Mouse (Mus musculus): ENCODE measurements around the gene Plk5. TPM values are rescaled to one million over a fixed set of nuclear protein-coding genes. Genes with fewer than 3 reads are reported as not detected.
A peak's percentile ranks its signal among the peaks of the same experiment; 100 is the strongest.

The Plk5 gene
- total RNA-seq, 2 experiments from 2014 or later = 14.6 to 16.9 TPM

DNA sequence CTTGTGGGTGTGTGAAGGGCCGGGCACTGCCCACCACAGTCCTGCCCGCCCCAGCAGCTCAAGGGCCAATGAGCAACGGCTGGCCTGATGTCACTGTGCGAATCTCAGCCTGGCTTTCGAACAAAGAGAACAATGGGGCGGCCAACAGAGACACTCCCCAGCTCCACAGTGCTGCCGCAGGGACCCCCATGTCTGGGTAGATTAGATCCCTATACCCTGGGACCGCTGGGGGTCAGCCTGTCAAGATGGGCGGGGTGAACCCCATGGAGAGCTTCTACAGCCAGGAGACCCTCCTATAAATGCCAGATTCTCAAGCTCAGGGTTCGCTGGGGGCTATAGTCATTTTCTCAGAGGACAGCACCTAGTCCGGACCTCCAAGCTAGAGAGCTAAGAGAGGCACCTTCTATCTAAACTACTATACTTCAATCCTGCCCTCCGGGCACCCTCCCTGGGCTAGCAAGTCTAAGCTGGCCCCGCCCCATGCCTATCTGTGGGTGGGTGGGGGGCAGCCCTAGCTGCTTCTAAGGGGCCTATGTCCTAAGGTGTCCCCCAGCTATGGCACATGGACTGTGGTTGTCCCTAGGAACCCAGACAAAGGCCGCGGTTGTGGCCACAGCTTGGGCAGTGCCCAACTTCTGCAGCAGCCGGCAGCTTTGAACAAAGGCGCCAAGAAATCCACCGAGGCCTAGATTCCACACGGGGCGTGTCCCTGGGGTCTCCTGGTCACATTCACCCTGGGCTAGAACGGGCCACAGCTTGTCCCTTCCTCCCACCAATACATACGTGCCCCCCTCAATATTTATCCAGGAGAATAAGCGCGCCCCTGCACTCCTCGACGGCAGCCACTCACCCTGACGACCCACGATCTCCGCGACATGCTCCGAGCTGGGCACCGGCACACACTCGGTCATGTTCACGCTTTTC lies 29.8 kb downstream of the Plk5 start:
- no peak for DNase-seq (ENCODE audit: extremely low spot score in 1 of 2, low spot score in 1 of 2)

DNA sequence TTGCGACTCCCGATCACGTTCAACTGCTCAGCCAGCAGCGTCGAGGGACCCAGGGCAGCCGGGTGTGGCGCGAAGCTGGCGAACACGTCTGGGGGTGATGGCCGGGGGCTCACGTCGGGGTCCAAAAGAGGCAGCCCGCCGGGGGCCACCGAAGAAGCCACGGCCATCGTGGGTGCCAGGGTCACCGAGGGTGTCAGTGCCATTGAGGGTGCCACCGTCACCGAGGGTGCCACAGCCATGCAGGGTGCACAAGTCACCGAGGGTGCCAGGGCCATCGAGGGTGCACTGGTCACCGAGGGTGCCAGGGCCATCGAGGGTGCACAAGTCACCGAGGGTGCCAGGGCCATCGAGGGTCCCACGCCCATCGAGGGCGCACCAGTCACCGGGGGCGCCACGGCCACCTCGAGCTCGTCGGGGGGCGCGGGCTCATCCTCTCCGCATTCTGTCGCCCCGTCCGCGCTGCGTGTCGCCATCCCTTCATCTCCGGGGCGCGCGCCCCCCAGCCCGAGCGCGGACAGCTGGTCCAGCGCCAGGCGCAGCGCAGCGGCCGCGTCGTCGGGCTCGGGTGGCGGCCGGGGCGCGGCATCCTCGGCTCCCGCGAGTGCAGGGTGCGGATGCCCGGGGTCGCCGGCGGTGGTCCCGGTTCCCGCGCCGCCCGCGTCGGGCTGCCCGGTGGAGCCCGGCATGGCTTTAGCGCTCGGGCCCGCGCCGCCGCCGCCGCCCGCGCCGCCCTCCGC lies 30.6 kb downstream of the Plk5 start:
- DNase-seq (ENCODE audit: extremely low spot score in 1 of 2, low spot score in 1 of 2) = no peak

DNA sequence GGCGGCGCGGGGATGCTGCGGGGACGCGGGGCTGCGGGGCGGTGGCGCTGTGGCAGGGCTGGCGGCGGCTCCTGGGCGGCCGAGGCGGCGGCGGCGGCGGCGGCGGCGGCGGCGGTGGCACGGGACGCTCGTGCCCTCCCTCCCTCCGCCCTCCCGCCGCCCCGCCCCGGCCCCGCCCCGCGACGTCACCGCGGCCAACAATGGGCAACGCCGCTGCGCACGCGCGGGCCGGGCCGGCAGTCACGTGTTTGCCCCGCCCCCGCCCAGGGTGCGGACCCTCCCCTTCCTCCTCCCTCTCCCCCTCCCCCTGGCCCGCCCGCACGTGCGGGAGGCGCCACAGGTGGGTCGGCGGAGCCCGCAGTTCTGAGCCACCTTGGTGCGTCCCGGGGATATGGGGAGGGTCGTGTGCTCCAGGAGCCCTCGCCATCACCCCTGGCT lies 31.3 kb downstream of the Plk5 start, which contains the start of gene Mex3d:
Gene Mex3d, minus strand, starts transcription at position 138 of the 438 bp plus-strand sequence.
- DNase-seq (ENCODE audit: extremely low spot score in 1 of 2, low spot score in 1 of 2) = peak; percentile 75 to 85

DNA sequence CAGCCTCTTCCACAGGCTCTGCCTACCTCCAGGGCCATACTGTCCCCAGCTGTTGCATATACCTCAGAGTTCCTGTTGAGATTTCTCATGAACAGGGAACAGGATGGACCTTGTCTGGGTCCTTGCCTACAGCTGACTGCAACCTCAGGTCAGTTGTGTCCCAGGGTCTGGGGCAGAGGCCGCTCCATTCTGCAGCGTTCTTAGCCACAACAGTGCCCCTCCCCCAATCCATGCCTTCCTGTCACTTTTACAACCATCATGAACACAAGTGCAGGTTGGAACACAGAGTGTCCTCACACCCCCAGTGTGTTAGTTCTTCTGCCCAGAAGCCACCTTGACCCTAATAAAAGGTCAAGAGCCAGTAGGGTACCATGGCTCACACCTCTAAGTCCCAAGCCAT lies 32.5 kb downstream of the Plk5 start:
- DNase-seq (ENCODE audit: extremely low spot score in 1 of 2, low spot score in 1 of 2) = no peak

DNA sequence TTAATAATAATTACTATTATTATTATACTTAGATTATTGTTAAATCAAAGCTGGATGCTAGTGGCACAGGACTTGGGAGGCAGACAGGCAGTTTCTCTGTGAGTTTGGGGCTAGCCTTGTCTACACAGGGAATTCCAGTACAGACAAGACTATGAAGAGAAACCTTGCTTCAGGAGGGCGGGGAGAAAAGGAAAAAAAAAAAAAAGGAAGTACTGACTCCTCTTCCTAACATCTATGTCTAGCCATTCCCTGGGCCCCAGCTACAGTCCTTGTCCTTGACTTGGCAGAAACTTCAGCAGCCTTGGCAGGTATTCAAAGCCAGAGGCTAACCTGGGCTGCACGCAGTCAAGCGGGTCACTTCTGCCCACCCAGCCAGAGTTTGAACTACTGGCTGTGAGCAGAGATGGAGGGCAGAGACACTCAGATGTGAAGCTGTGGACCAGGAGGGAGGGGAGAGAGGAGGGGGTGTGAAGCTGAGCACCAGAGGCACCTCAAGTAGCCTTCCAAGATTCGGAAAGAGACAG lies 33.0 kb downstream of the Plk5 start:
- DNase-seq (ENCODE audit: extremely low spot score in 1 of 2, low spot score in 1 of 2) = no peak

DNA sequence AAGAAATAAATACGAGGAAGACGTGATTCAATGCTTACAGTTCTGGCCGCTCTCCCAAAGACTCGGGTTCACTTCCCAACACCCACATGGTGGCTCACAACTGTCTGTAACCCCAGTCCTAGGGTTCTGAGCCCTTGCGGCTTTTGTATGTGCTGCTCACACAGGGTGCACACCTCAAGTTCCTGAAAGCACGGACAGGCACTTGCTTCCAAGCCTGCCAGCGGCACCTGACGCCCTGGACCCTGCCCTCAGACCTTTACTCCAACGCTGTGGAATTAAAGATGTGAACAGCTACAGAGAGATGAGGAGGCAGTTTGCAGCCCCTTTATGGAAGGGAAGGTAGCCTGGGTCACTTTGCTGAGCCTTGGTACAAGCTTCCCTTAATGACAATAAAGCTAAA lies 34.4 kb downstream of the Plk5 start:
- no peak for DNase-seq (ENCODE audit: extremely low spot score in 1 of 2, low spot score in 1 of 2)

DNA sequence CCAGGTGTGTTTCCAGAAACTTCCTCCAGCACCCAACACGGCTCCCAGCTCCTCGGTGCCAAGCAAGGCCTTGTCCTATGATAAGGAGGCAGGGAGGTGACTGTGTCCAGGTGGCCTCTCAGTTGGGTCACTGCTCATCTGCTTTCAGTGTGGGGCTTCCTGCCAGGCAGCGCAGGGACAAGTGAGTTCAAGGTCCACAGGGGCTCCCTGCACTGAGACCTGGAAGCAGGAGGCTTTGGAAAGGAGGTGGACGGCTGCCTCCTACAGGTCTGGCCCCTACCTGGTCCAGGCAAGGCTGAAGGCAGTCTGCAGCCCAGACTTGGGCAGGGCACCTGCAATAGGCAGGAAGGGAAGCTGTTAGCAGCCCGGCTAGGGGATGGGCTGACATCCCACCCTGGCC lies 36.4 kb downstream of the Plk5 start:
- DNase-seq (ENCODE audit: extremely low spot score in 1 of 2, low spot score in 1 of 2) = no peak

DNA sequence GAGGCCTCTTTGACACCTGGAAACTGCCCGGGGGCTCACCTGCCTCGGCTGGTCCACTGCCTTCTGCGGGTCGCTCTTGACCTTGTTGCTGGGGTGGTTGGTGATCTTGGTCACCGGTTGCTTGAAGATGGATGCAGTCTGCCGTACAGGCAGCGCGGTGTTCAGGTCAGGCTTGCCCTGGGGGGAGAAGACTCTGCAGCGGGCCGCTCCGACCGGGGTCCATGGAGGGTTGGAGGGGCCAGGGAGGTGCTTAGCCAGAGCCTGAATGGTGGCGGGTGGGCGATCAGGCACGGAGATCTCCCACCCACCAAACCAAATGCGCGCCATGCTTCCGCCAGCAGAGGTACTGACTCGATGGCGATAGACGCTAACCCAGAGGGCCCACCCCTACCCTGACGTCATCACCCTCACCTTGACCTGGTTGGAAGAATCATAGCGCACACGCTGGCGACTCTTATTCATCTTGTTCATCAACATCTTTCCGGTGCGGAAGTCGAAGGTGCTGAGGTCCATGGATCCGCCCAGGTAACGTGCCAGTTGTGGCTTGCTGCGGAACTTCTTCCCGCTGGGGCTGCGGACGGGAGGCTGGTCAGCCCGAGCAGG lies 38.9 kb downstream of the Plk5 start:
- no peak for DNase-seq (ENCODE audit: extremely low spot score in 1 of 2, low spot score in 1 of 2)

DNA sequence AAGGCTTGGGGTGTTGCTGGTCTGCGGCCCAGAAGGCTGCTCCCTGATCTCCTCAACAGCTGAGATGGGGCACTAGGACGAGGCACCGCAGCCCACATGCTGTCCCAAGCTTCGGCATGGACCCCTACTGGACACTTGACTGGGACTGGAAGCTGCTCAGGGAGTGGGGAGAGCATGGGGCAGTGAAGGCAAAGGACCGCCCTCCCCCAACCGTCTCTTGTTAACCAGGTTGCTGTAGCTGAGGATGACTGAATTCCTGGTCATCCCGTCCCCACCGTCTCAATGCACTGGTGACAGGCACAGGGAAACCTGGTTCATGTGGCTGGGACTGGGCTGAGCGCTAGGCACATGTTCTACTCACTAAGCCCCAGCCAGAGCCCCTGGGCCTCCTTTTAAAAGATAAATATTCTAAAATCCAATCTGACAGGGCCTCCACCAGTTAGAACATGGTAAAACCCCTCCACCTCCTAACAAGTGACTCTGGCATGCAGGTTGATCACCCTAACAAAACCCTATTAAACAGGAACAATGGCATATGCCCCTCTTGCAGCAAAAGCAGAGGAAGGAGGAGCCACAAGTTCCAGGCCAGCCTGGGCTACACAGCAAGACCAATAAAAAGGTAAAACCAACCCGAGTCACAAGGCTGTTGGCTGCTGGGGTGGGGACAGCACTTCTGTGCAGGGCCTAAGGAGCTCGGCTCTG lies 40.7 kb downstream of the Plk5 start:
- DNase-seq (ENCODE audit: extremely low spot score in 1 of 2, low spot score in 1 of 2) = no peak

DNA sequence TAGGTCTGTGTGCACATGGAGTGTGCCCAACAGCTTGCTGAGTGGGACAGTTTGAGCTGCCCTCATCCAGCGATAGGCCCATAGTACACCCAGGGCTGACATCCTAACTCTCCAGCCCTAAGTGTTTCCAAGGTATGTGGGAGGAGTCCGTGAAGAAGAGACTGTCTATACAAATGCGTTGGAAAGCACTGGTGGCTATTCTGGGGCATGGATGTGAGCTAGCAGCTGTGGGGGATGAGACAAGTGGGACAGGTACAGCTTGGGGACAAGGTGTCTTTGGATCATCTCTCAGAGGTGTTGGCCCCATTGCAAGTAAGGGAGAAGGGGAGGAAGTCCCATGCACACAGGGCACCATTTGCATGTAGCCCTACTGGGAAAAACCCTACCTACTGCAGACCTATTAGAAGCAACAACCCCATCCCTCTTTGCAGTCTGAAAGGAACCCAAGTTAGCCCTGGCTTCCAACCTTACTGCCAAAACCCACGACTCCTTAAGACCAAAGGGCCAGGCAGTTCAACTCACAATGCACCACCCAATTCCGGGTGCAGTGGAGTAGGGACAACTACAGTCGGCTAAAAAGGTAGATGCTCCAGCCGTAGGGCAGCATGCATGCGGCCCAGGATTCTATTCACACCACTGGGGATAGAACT lies 41.4 kb downstream of the Plk5 start:
- DNase-seq (ENCODE audit: extremely low spot score in 1 of 2, low spot score in 1 of 2) = no peak

DNA sequence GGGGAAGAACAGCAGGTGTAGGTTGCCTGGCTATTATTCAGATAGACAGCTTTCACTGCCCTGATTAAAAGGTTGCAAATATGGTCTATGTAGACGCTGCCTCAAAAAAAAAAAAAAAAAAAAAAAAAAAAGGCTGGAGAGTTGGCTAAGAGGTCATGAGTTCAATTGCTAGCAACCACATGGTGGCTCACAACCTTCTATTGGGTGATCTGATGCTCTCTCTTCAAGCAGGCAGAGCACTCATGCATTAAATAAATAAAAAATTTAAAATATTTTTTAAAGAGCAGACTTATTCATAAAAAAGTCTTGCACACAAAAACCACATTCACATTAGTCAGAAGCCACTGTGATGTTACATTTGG lies 41.9 kb downstream of the Plk5 start:
- no peak for DNase-seq (ENCODE audit: extremely low spot score in 1 of 2, low spot score in 1 of 2)

DNA sequence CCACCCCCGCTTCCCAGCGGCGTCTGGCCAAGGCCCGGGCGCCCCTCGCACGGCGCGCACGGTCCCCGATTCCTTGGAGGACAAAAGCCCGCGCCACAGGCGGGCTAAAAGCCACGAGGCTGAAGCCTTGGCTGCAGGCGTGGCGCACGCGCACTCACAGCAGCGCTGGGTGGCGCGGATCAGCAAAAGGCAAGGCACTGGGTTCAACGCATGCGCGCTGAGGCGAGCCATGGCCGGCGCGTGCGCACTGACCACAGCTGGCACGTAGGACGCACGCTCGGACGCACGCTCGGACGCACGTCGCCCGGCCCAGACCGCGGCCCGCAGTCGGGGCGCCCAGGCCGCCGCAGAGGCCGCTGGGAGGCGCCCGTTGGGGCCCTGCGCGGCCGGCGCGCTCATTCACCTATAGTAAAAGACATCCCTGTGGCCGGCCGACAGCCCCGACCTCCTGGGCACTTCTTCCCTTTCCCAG lies 42.5 kb downstream of the Plk5 start:
- peak; percentile 94 for DNase-seq (ENCODE audit: extremely low spot score in 1 of 2, low spot score in 1 of 2)

DNA sequence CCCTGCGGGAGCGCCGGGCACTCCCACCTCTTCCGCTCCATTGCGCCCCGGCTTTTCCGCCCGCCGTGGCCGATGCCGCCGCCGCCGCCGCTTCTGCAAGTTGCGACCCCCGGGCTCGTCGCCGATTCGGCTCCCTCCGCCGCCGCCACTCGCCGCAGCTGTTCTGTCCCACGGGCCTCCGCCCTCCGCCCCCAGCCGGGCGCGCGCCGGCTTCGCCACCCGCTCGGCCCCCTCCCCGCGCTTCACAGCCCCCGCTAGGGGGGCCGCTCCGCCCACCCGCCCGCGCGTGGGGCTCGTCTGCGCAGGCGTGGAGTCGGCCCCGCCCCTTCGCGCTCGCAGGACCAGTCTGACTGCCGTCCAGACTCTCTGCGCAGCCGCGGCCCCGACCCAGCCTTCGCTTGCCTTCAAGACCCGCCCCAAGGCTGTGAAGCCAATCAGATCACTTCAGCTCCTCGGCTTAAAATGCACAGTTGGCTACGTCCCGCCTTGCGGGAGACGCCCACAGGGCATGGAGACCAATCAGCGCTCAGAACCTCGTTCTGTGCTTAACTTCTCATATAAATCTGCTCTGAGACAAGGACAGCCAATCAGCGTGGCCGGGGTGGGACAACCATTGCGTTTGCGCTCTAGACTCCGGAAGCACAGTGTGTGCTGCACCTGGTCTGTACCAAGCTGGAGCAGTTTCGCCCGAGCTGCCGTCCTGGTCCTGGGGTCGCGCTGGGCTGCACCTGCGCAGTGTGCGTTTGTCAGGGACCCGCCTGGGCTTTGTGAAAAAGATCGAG lies 43.1 kb downstream of the Plk5 start, which contains the start of gene Mbd3:
Gene Mbd3, minus strand, starts transcription at position 360 of the 782 bp plus-strand sequence.
- DNase-seq (ENCODE audit: extremely low spot score in 1 of 2, low spot score in 1 of 2) = peak; percentile 90 to 95

DNA sequence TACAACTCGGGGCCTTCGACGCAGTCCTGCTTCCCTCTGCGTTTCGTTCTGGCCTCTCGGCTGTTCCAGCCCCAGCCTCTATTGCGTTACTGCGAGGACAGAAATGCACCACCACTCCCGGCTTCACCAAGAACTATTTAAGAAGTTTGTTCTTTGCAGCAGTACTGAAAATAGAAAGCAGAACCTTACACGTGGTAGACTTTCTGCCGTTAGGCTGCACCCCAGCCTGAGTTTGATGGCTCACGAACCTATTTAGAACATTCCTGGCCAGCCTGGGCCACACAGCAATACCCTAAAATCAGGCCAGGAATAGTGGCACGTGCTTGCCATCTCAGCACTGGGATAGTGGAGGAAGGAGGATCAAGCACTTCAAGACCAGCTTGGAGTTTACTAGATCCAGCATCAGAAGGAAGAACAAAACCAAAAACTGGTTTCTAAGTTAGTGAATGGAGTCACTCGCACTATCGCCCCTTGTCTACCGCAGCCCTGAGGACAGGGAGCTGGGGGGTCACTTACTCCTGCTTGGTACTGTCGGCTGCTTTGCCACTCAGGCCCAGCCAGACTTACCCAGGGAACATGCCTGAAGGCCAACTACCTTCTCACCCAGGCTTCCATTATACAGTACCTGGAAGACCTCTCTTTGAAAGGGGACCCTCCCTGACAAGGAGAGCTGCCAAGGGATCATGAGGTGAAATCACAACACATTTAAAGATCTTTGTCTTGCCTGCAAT lies 43.9 kb downstream of the Plk5 start:
- no peak for DNase-seq (ENCODE audit: extremely low spot score in 1 of 2, low spot score in 1 of 2)

DNA sequence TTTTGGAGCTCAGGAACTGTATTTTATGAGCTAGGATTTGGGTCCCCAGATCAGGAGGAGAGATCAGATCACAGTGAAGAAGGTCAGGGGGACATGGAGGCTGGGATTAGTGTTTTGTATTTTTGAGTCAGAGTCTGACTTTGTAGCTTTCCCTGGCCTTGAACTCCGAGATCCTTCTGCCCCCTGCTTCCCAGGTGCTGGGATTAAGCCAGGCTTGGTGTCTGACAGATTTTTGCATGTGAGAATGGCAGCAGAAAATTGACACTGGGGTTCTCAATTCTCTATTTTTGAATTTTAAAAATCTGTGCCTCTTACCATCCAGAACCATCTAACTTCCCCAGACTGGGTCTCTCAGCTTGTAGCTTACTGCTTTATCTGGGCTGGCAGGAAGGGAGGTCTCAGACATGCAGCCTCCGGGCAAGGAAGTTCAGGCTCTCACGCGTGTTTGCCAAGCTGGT lies 44.5 kb downstream of the Plk5 start:
- DNase-seq (ENCODE audit: extremely low spot score in 1 of 2, low spot score in 1 of 2) = no peak

DNA sequence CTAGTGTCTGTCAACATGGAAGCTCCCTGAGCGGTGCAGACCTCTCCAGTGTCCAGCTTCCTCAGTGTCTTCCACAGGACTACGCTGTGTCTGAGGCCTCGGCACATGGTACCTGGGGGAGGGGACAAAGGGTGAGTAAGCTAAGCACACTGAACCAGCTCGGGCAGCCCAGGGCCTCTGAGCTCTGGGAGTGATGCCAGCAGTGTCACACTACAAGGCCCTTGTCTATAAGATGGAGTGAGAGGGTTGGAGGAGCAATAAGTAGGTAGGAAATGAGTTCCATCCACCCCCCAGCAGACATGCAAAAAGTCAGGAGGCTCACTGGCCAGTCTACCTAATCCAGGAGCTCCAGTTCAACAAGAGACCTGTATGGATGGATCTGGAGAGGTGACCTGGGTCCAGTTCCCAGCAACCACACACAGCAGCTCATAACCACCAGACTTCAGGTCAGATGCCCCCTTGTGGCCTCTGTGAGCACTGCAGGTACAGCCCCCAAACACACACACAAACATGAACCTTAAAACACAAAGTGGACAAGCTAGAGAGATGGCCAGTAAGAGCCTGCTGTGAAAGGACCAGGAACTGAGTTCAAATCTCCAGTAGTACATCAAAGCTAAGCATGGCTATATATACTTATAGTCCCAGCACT lies 46.9 kb downstream of the Plk5 start:
- DNase-seq (ENCODE audit: extremely low spot score in 1 of 2, low spot score in 1 of 2) = no peak

DNA sequence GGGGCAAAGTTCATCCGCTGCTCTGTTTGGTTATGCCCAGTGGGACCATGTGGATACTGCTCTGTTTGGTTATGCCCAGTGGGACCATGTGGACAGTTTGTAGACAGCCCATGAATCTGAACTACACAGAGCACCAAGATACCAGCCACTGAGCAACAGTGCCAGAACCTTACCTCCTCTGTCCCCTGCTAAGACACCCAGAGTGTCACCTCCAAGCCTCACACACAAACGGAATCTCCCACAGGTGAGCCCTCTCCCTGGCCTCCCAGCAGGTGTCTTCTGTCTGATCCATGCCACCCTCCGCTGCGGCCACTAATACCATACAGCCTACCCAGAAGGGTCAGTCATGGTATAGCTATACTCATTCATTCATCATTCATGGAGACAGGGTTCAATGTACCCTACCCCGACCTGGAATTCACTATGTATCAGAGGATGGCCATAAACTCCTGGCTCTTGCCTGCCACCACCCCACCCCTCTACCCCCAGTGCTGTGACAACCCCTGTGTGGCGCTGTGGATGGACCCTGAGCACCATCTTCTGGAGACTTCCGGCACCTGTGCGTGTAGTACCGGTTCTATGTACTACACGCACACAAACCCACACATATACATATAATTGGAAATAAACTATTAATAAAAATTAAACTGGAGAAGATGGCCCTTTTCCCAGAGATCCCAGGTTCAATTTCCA lies 49.4 kb downstream of the Plk5 start:
- no peak for DNase-seq (ENCODE audit: extremely low spot score in 1 of 2, low spot score in 1 of 2)

Data from layer of hippocampus, postnatal 25 days (tissue).